Mouse (Mus musculus): ENCODE measurements around the gene A030005L19Rik. TPM values are rescaled to one million over a fixed set of nuclear protein-coding genes. Genes with fewer than 3 reads are reported as not detected.

Gene A030005L19Rik
- total and polyA plus RNA-seq, 3 experiments: 0.15 to 0.26 TPM; not detected in 1

DNA sequence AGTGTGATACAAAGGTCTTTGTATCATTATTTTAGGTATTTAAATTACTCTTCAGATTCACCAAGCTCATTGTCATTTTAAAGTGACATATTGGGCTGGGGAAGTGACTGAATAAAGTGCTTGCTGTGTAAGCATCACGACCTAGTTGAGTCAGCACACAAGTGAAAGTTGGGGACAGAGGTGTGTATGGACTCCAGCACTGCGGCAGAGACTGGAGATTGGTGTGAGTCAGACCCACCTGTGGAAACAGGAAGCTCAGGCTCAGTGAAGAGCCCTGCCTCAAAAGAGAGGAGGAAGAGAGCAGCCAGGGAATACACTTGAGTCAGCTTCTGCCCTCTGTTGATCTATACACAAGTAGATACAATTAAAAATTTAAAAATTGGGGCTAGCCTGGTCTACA lies 34.0 kb upstream of the A030005L19Rik start:
- DNase-seq (ENCODE audit: low read depth, low spot score): peak; percentile 23
- no peaks in the 10 kb centered on the region for H3K9me3 ChIP-seq (replicated peaks; ENCODE audit: insufficient read depth, low read length)
- peaks cover 2 to 13% of the 10 kb centered on the region in 2 experiments; a peak in 3 of 4 replicates for H3K36me3 ChIP-seq (ENCODE audit: control insufficient read depth in 1 of 2, insufficient read depth in 2 of 2, low read length in 2 of 2)
- no peak overlapping the region for H3K9ac ChIP-seq (ENCODE audit: control insufficient read depth, low read depth, low read length, poor library complexity, severe bottlenecking)
- H3K79me2 ChIP-seq (ENCODE audit: control insufficient read depth, insufficient read depth, low read length, poor library complexity): no peaks in the 10 kb centered on the region
- H3K4me3 ChIP-seq (ENCODE audit: control insufficient read depth in 1 of 2, insufficient read depth in 1 of 2, low read depth in 2 of 2, low read length in 2 of 2): no peak overlapping the region
- TF ChIP-seq ELF1 (IDR thresholded peaks at IDR 0.05; ENCODE audit: low read depth, low read length) (no peak), MAX (IDR thresholded peaks at IDR 0.05; ENCODE audit: low read length) (no peak), POLR2A (IDR thresholded peaks at IDR 0.05; ENCODE audit: control insufficient read depth in 1 of 2, insufficient read depth in 1 of 2, low read depth in 1 of 2, low read length in 2 of 2, poor library complexity in 1 of 2) (no peak), MAZ (IDR thresholded peaks at IDR 0.05; ENCODE audit: low read depth, low read length) (no peak), SIN3A (IDR thresholded peaks at IDR 0.05; ENCODE audit: low read length) (no peak), HCFC1 (IDR thresholded peaks at IDR 0.05; ENCODE audit: low read depth, low read length) (no peak), BHLHE40 (IDR thresholded peaks at IDR 0.05; ENCODE audit: borderline replicate concordance, low read depth, low read length) (no peak), CTCF (IDR thresholded peaks at IDR 0.05 in 2 of 3, conservative IDR thresholded peaks at IDR 0.05 in 1 of 3; ENCODE audit: control insufficient read depth in 1 of 3, insufficient read depth in 1 of 3, low read depth in 2 of 3, low read length in 3 of 3, poor library complexity in 1 of 3, severe bottlenecking in 1 of 3) (no peak), SMC3 (IDR thresholded peaks at IDR 0.05; ENCODE audit: low read depth, low read length) (no peak), MYB (IDR thresholded peaks at IDR 0.05; ENCODE audit: low read depth, low read length) (no peak), MAFK (IDR thresholded peaks at IDR 0.05; ENCODE audit: borderline replicate concordance, low read depth, low read length) (no peak), TAL1 (IDR thresholded peaks at IDR 0.05; ENCODE audit: low read length) (no peak), ZNF384 (IDR thresholded peaks at IDR 0.05; ENCODE audit: low read depth, low read length) (no peak)
- H3K27ac ChIP-seq (ENCODE audit: control insufficient read depth, low read depth, low read length): no peak overlapping the region
- no peaks in the 10 kb centered on the region for H3K4me1 ChIP-seq (ENCODE audit: control insufficient read depth in 1 of 2, insufficient read depth in 2 of 2, low read length in 2 of 2)
- no peaks in the 10 kb centered on the region for H3K27me3 ChIP-seq (ENCODE audit: control insufficient read depth in 1 of 2, insufficient read depth in 2 of 2, low read length in 2 of 2)

DNA sequence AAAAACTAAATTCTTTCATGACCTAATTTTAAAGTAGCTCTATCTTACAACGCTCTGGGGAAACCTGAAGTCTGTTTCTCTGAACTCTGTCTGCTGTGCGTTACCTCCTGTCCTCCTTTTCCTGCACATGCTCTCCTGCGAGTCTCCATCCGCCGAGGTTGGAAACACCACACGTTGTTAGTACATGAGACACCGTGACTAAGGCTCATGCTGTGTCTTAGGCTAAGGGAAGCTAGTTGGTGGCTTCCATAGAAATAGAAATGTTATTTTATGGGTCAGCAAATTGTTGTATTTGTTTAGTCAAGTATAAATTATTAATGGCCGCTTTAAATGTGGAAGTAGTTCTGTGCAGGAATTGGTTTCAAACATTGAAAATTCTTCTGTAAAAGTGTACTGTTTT lies 32.9 kb upstream of the A030005L19Rik start:
- H3K79me2 ChIP-seq (ENCODE audit: control insufficient read depth, insufficient read depth, low read length, poor library complexity): no peaks in the 10 kb centered on the region
- H3K36me3 ChIP-seq (ENCODE audit: control insufficient read depth in 1 of 2, insufficient read depth in 2 of 2, low read length in 2 of 2): peaks cover 2 to 15% of the 10 kb centered on the region in 2 experiments; a peak in 3 of 4 replicates
- H3K4me3 ChIP-seq (ENCODE audit: control insufficient read depth in 1 of 2, insufficient read depth in 1 of 2, low read depth in 2 of 2, low read length in 2 of 2): no peak overlapping the region
- H3K9me3 ChIP-seq (replicated peaks; ENCODE audit: insufficient read depth, low read length): no peaks in the 10 kb centered on the region
- TF ChIP-seq POLR2AphosphoS5 (IDR thresholded peaks at IDR 0.05; ENCODE audit: borderline replicate concordance, low read depth, low read length) (no peak), JUND (IDR thresholded peaks at IDR 0.05; ENCODE audit: low read depth, low read length) (no peak), KAT2A (conservative IDR thresholded peaks at IDR 0.05; ENCODE audit: low read depth, low read length) (no peak), MXI1 (IDR thresholded peaks at IDR 0.05; ENCODE audit: low read depth, low read length) (no peak), MYB (IDR thresholded peaks at IDR 0.05; ENCODE audit: low read depth, low read length) (no peak), TCF12 (IDR thresholded peaks at IDR 0.05; ENCODE audit: low read depth, low read length) (no peak), NELFE (IDR thresholded peaks at IDR 0.05; ENCODE audit: low read depth, low read length) (no peak), UBTF (IDR thresholded peaks at IDR 0.05; ENCODE audit: borderline replicate concordance, insufficient read depth, low read depth, low read length) (no peak), E2F4 (IDR thresholded peaks at IDR 0.05; ENCODE audit: borderline replicate concordance, low read depth, low read length) (no peak), TAL1 (IDR thresholded peaks at IDR 0.05; ENCODE audit: low read length) (no peak), SMC3 (IDR thresholded peaks at IDR 0.05; ENCODE audit: low read depth, low read length) (no peak)
- H3K27me3 ChIP-seq (ENCODE audit: control insufficient read depth in 1 of 2, insufficient read depth in 2 of 2, low read length in 2 of 2): no peaks in the 10 kb centered on the region
- DNase-seq (ENCODE audit: low read depth, low spot score): no peak
- H3K4me1 ChIP-seq (ENCODE audit: control insufficient read depth in 1 of 2, insufficient read depth in 2 of 2, low read length in 2 of 2): no peaks in the 10 kb centered on the region
- no peak overlapping the region for H3K27ac ChIP-seq (ENCODE audit: control insufficient read depth, low read depth, low read length)
- H3K9ac ChIP-seq (ENCODE audit: control insufficient read depth, low read depth, low read length, poor library complexity, severe bottlenecking): no peak overlapping the region
